Mouse (Mus musculus) myocyte (in vitro differentiated cells): ENCODE measurements around the gene Rab5b. TPM values are rescaled to one million over a fixed set of nuclear protein-coding genes. Genes with fewer than 3 reads are reported as not detected.

ENCODE experiments used
- H3K27me3 ChIP-seq: one replicate; pipeline ENCODE4 v1.6.1; 2011; ENCODE audit not compliant: control insufficient read depth, insufficient read depth, insufficient read length
- H3K36me3 ChIP-seq: one replicate; pipeline ENCODE4 v1.6.1; 2011; ENCODE audit not compliant: control insufficient read depth, insufficient read depth
- H3K4me2 ChIP-seq: one replicate; pipeline ENCODE4 v1.6.1; 2011; ENCODE audit warnings: low read depth, control low read depth
- H3K4me3 ChIP-seq: one replicate; pipeline ENCODE4 v1.5.1; 2011; ENCODE audit warnings: mild to moderate bottlenecking, control low read depth, moderate library complexity
- H3K79me2 ChIP-seq: one replicate; pipeline ENCODE4 v1.6.1; 2011; ENCODE audit not compliant: control insufficient read depth, insufficient read depth
- H3ac ChIP-seq: one replicate; pipeline ENCODE4 v1.6.1; 2011; ENCODE audit not compliant: control insufficient read depth, insufficient read length
- CEBPB ChIP-seq: IDR thresholded peaks from 2 replicates; pipeline ENCODE4 v1.6.1; 2011; ENCODE audit warnings: mild to moderate bottlenecking, moderate library complexity; ENCODE audit not compliant: poor library complexity, insufficient read depth, severe bottlenecking
- E2F4 ChIP-seq: IDR thresholded peaks from one replicate; pipeline ENCODE4 v1.6.1; 2011; ENCODE audit warnings: mild to moderate bottlenecking, control low read depth, moderate library complexity; ENCODE audit not compliant: insufficient read depth
- MAX ChIP-seq: IDR thresholded peaks from one replicate; pipeline ENCODE4 v1.6.1; 2011; ENCODE audit warnings: low read depth, mild to moderate bottlenecking, control low read depth
- MYOD1 ChIP-seq, 3 experiments: IDR thresholded peaks; one replicate each; pipeline ENCODE4 v1.6.1; 2011; ENCODE audit warnings: control low read depth in 2 of 3, low read depth in 2 of 3, mild to moderate bottlenecking in 2 of 3, moderate library complexity in 1 of 3; ENCODE audit not compliant: insufficient read length in 2 of 3, control insufficient read depth in 1 of 3
- MYOG ChIP-seq, 3 experiments: IDR thresholded peaks; one replicate each; pipeline ENCODE4 v1.6.1; 2011; ENCODE audit warnings: control low read depth in 2 of 3, low read depth in 2 of 3, mild to moderate bottlenecking in 2 of 3; ENCODE audit not compliant: insufficient read length in 2 of 3, control insufficient read depth in 1 of 3, insufficient read depth in 1 of 3
- POLR2A ChIP-seq: IDR thresholded peaks from one replicate; pipeline ENCODE4 v1.6.1; 2011; ENCODE audit warnings: low read depth, mild to moderate bottlenecking, control low read depth, moderate library complexity; ENCODE audit not compliant: insufficient read length
- POLR2AphosphoS2 ChIP-seq: IDR thresholded peaks from one replicate; pipeline ENCODE4 v1.6.1; 2011; ENCODE audit warnings: low read depth, control low read depth; ENCODE audit not compliant: insufficient read length
- REST ChIP-seq: IDR thresholded peaks from one replicate; pipeline ENCODE4 v1.6.1; 2011; ENCODE audit warnings: mild to moderate bottlenecking, control low read depth, moderate library complexity; ENCODE audit not compliant: insufficient read depth, insufficient read length
- SRF ChIP-seq: IDR thresholded peaks from one replicate; pipeline ENCODE4 v1.6.1; 2011; ENCODE audit warnings: low read depth; ENCODE audit not compliant: control insufficient read depth, insufficient read length
- TCF12 ChIP-seq: IDR thresholded peaks from one replicate; pipeline ENCODE4 v1.6.1; 2011; ENCODE audit warnings: mild to moderate bottlenecking, control low read depth; ENCODE audit not compliant: poor library complexity, insufficient read depth, severe bottlenecking
- TCF3 ChIP-seq: IDR thresholded peaks from one replicate; pipeline ENCODE4 v1.6.1; 2011; ENCODE audit warnings: low read depth, control low read depth; ENCODE audit not compliant: insufficient read length
- USF1 ChIP-seq: IDR thresholded peaks from one replicate; pipeline ENCODE4 v1.6.1; 2011; ENCODE audit warnings: low read depth, mild to moderate bottlenecking, control low read depth, moderate library complexity
- polyA plus RNA-seq: library from polyadenylated mRNA; unstranded; fragments of >200 nt; fragmentation: generic; extraction: Trizol; gene quantifications from one replicate; pipeline ENCODE4 v1.2.1, GENCODE M21; 2012; ENCODE audit warnings: missing spikeins

Gene Rab5b
- polyA plus RNA-seq, 1 experiment: 76.3 TPM

GRCm38 (mm10) chr10:128674469-128675008 lies 21.5 kb downstream of the Rab5b start:
- H3K4me3 ChIP-seq: peak overlapping the region; percentile 61
- peak overlapping the region; percentile 100 for H3K4me2 ChIP-seq
- no peaks in the 10 kb centered on the region for H3K27me3 ChIP-seq
- TF ChIP-seq MYOG (IDR thresholded peaks at IDR 0.05; ENCODE audit: control insufficient read depth in 1 of 3, insufficient read depth in 1 of 3, insufficient read length in 2 of 3, low read depth in 2 of 3) (no peak), SRF (no peak), TCF12 (no peak), USF1 (no peak), POLR2A (no peak), REST (no peak), POLR2AphosphoS2 (no peak), CEBPB (no peak), MYOD1 (IDR thresholded peaks at IDR 0.05; ENCODE audit: control insufficient read depth in 1 of 3, insufficient read length in 2 of 3, low read depth in 2 of 3) (no peak), E2F4 (no peak), MAX (no peak)
- peaks cover 7% of the 10 kb centered on the region for H3K36me3 ChIP-seq
- peak overlapping the region; percentile 28 for H3ac ChIP-seq
- no peaks in the 10 kb centered on the region for H3K79me2 ChIP-seq

DNA sequence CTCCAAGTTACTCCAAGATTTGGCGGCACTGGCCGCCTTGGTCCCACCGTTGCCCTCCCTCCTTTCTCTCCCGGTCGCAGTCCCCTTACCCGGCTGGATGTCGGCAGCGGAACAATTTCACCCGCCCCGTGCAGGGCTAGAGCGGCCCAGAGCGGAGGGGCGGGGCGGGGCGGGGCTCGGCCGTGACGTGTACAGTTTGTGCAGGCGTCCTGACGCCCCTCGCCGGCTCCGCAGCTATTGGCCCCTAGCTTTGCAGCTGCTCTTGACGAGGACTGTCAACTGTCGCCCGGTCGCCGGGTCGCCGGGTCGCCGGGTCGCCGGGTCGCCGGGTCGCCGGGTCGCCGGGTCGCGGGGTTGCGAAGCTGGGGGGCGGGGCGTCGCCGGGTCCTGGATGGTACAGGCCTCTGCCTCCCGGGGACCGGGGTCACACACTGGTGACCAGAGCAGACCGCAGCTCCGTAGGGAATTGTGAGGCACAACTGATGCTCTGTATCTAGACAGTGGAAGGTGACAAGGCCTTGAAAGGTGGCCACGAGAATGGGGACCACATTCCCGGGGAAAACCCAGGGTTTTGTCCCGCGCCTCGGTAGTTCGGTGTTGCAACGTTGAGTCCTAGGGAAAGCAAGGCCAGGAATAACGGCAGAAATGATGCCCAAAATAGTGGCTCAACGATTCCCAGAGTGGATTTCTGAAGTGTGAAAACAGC lies 22.1 kb downstream of the Rab5b start, which contains the start of gene Suox:
Gene Suox, minus strand, starts transcription at position 311 of the 706 bp plus-strand sequence.
- TF ChIP-seq POLR2A (peak; percentile 62), MYOG (IDR thresholded peaks at IDR 0.05; ENCODE audit: control insufficient read depth in 1 of 3, insufficient read depth in 1 of 3, insufficient read length in 2 of 3, low read depth in 2 of 3) (peak in 2 of 3 experiments; percentile 32 to 56), MYOD1 (IDR thresholded peaks at IDR 0.05; ENCODE audit: control insufficient read depth in 1 of 3, insufficient read length in 2 of 3, low read depth in 2 of 3) (peak in 1 of 3 experiments; percentile 66), USF1 (no peak), SRF (no peak)
- peaks cover 4% of the 10 kb centered on the region for H3K36me3 ChIP-seq

DNA sequence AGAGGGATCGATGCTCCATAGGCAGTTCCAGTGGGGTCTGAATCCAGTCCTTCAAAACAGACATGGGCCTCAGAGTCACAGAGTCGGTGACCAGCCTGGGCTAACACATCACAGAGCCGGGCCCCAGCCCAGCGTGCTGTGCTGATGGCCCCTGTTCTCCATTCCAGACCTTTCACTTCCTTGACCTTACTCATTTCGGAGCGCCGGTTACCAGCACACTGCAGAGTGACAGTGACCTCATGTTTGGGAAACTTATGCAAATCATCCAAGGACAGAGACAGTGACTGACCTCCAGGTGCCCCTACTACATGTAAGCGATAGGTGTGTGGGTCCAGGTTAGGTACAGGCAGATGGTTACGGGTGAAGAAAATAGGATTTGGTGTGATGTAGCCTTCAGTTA lies 24.9 kb downstream of the Rab5b start:
- no peaks in the 10 kb centered on the region for H3K79me2 ChIP-seq
- peaks cover 2% of the 10 kb centered on the region for H3K36me3 ChIP-seq
- H3ac ChIP-seq: no peak overlapping the region
- no peaks in the 10 kb centered on the region for H3K27me3 ChIP-seq
- no peak overlapping the region for H3K4me2 ChIP-seq
- TF ChIP-seq POLR2AphosphoS2 (no peak), CEBPB (no peak), MYOG (IDR thresholded peaks at IDR 0.05; ENCODE audit: control insufficient read depth in 1 of 3, insufficient read depth in 1 of 3, insufficient read length in 2 of 3, low read depth in 2 of 3) (no peak), POLR2A (no peak), TCF12 (no peak), TCF3 (no peak), USF1 (no peak), MAX (no peak), MYOD1 (IDR thresholded peaks at IDR 0.05; ENCODE audit: control insufficient read depth in 1 of 3, insufficient read length in 2 of 3, low read depth in 2 of 3) (no peak), E2F4 (no peak), REST (no peak), SRF (no peak)
- no peak overlapping the region for H3K4me3 ChIP-seq

More for the DNA sequence above, 22.1 kb downstream of the Rab5b start, which contains the start of gene Suox:
- Histone ChIP-seq H3K4me3 (peak within 1 kb of the TSS; percentile 61), H3K4me2 (peak within 1 kb of the TSS; percentile 100), H3K27me3 (no peaks in the 10 kb centered on the region), H3ac (peak within 1 kb of the TSS; percentile 28), H3K79me2 (no peaks in the 10 kb centered on the region)

DNA sequence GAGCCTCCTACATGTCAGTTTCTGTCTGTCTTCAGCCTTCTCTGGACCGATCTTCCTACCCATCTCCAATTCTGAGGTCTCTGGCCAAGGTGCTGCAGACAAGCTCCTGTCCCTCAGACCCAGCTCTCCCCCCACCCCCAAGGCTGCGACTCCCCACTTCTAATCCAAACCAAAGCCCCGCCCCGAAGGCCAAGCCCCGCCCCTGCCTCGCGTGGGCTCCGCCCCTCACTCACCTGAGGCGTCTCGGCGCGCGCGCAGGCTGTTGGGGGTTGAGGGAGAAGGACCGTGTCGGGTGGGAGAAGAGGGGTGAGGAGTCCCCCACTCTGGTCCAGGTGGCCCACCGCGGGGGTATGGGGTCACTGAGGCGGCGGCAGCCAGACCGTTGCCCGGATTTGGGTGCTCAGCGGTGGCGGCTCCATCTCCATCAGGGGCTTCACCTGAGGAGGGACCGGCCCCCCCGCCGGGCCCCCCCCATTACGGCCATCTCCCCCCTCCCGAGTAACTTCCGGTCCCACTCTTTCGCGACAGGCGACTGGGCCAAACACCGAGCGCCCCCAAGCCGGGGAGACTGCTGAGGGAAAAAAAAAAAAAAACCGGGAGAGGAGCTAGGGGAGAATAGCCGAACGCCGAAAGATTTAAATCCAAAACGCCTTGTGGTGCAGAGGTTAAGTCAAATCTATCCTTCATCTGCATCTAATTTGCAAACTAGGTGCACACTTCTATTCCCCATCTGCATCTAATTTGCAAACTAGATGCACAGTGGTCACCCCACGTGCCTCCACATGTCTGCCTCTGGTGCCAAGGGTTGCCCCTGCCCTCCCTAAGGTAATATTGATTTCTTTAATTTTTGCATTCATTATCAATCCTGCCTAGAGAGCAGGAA lies 27.0 kb downstream of the Rab5b start:
- Histone ChIP-seq H3K36me3 (no peaks in the 10 kb centered on the region), H3K4me2 (no peak overlapping the region), H3ac (no peak overlapping the region), H3K4me3 (no peak overlapping the region), H3K27me3 (no peaks in the 10 kb centered on the region), H3K79me2 (no peaks in the 10 kb centered on the region)
- no peak for TF ChIP-seq MYOD1 (IDR thresholded peaks at IDR 0.05; ENCODE audit: control insufficient read depth in 1 of 3, insufficient read length in 2 of 3, low read depth in 2 of 3)
